Mouse (Mus musculus): ENCODE results near the gene Fam170b.

Gene Fam170b

DNA sequence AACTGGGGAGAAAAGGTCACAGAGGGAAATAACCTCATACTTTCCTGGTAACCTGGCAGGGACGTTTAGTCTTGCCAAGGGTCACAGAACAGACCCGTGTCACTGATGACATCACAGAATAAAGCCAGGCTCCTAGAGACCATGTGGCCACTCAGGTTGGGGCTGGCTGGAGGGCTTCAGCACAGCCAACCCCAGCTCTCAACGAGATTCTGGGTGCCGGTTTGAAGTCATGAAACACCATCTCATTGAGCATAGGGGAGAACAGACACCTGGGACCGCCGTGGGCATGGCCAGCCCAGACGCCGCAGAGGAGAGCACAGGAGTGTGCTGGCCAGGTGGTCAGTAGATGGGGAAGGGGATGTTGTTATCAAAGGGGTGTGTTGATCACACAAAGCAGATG lies at the start of gene Fam170b:
Fam170b (plus strand) TSS at position 116 of the 400 bp plus-strand sequence.
- no peak for DNase-seq

- DNase-seq = peak in 1 of 2 experiments; percentile 11
Measured at GRCm38 (mm10) chr14:32784130-32784747, 49.5 kb upstream of the Fam170b start.

GRCm38 (mm10) chr14:32784748-32785134 lies 49.0 kb upstream of the Fam170b start:
- DNase-seq = no peak

GRCm38 (mm10) chr14:32785556-32786130 lies 48.1 kb upstream of the Fam170b start, which contains the start of gene Tmem273:
Tmem273 (plus strand) TSS chr14:32785963.
- DNase-seq = no peak

DNA sequence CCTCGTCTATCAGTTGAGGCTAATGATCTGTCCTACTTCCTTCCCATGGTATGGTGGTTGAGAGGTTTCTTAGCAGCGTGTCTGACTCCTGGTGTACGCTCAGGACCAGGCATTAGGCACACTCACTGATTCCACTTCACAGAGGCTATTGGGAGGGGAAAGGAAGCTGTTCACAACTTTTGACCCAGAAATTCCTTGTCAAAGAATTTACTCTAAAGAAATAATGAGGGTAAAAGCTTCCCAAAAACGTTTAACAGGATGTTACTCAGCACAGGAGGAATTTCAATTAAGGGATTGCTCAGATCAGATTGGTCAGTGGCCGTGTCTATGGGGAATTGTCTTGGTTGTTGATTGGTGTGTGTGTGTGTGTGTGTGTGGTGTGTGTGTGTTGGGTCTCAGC lies 46.1 kb upstream of the Fam170b start:
- DNase-seq = no peak

DNA sequence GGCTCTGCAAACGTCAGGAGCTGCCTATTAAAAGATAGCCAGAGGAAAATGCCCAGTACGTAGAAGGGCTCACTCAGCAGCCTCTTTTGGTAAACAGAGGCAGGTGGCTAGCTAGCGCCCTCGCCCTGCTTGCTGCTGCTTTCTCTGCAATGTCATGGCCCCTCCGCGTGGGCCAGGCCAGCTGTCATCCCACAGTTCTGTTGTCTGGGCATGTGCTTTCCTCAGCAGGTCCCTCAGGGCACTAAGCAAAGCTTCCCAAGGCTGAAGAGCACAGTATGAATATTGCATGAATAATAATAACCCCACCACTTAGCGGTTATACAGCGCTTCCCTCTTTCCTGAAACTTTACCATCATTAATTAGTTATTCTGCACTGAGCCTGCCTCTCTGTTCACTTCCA lies 37.4 kb upstream of the Fam170b start:
- DNase-seq = no peak

- DNase-seq = no peak
Measured at GRCm38 (mm10) chr14:32797803-32798202, 36.0 kb upstream of the Fam170b start.

DNA sequence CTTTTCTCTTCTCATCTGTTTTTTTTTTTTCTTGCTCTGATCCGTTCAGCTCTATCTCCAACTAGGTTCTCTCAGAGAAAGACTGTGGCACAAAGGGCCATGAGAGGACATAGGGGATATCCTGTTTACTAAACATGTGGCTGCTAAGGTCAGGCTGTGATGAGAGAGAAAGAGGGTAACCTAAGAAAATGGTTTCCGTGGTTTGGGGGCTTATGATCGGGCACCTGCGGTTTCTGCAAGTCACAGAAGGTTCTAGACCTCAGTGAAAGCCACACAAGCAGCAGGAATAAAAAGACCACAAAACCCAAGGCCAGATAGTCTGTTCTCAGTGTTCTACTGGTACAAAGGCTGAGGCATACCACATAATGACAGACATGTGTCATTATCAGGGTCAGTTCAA lies 35.4 kb upstream of the Fam170b start:
- no peak for DNase-seq

DNA sequence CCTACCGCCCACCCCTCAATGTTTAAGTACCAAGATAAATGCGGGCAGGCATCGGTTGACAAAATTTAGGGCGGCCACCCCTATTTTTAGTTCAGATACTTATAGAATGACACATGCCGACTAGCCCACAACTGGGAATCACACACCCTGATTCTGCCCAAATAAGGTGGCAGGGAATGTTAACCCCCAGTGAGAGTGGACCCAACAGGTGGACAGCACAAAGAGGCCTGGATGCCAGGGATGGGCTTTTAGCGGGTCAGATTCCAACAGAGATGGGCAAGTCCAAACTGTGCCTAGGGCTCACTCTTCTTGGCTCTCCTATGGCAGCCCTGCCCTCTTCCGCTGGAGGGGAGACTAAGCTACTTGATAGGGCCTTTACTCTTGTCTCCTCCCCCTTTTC lies 33.7 kb upstream of the Fam170b start:
- DNase-seq = no peak

- no peak for DNase-seq
Measured at GRCm38 (mm10) chr14:32801016-32801661, 32.6 kb upstream of the Fam170b start.

- no peak for DNase-seq
Measured at GRCm38 (mm10) chr14:32801662-32802024, 32.1 kb upstream of the Fam170b start.

GRCm38 (mm10) chr14:32810111-32810510 lies 23.7 kb upstream of the Fam170b start:
- no peak for DNase-seq

GRCm38 (mm10) chr14:32812429-32812828 lies 21.3 kb upstream of the Fam170b start:
- DNase-seq = no peak

DNA sequence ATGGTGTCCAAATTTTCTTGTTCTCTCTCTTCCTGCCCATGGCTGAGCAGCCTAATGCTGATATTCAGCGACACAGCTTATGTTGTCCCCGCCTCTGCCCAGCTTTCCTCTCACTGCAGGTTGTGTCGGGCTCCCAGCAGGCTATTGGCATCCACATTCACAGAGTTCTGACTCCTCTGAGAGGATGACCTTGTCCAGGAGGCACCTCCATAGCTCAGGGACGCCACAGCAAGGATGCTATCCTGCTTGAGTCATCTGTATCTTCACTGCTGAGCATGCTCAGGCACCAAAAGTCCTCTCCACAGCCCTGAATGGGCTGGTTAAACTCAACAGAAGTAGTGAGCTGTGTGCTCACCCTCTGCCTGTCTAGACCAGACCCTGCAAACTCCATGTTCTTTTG lies 18.8 kb upstream of the Fam170b start:
- no peak for DNase-seq

DNA sequence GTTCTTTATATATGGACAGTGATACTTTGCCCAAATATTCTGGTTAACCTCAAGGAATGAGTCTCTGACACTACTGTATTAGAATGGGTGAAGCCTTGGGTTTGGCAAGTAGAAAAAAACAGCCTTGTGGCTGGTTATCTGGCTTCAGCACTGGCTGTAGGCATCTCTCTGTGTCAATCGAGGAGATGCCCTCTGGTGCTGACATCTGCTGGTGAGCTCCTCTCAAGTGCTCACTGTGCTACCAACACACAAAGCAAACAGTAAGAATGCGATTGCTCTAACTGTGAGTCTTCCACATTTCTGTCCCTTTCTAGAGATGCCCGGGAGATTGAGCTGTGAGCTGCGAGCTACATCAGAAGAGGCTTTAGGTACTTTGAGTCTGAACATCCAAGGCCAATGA lies 17.2 kb upstream of the Fam170b start:
- no peak for DNase-seq

DNA sequence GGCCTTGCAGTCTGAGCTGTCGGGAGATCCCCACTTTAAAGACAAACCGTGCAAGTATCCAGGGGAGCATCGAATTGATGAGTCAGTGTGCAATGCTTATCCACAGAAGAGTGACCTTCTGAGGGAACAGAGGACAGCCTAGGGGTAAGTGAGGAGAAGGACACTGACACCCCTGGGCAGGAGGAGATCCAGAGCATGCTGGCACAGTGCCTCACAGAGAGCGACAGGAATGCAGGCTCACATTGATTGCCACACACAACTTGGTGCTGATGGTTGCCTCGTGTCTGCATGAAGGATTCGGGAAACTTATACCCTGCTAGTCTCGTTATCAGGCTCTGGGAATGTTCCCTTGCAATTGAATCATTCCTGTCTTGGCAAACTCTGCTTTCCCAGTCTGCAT lies 16.5 kb upstream of the Fam170b start:
- no peak for DNase-seq

GRCm38 (mm10) chr14:32819297-32819696 lies 14.5 kb upstream of the Fam170b start:
- no peak for DNase-seq

DNA sequence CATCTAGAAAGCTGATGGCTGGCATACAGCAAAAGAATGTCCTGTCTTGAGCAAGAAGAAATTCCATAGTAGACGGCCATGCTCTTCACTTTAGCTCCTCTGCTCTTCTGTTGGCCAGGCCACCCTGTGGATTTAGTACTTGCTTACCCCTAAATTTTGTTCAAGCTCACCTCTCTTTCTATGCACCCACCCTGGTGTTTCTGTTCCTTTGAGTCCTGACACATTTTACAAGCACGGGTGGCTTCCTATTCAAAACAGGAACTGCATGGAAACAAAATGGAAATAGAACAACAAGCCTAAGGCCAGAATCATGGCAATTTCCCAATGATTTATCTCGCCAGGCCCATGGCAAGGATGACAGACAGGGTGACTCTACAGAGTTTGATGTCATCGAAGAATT lies 10.9 kb upstream of the Fam170b start:
- DNase-seq = no peak

DNA sequence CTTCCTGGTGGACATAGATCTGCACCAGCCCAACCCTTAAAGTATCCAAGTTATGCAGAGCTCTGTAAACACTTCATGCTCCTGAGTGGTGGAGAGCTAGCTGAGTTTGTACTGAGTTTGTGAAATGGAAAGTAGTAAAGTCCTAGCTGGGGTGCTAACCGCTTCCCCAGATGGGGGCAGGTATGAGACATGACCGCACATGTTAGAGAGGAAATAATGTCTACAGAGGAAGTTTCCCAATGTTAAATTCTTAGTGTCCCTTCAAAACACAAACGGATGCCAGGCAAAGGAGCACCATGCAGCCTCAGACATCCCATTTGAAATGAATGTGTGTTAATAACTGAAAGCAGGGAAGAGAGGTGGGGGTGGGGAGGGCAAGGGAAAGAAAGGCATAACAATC lies 9.9 kb upstream of the Fam170b start:
- DNase-seq = no peak

DNA sequence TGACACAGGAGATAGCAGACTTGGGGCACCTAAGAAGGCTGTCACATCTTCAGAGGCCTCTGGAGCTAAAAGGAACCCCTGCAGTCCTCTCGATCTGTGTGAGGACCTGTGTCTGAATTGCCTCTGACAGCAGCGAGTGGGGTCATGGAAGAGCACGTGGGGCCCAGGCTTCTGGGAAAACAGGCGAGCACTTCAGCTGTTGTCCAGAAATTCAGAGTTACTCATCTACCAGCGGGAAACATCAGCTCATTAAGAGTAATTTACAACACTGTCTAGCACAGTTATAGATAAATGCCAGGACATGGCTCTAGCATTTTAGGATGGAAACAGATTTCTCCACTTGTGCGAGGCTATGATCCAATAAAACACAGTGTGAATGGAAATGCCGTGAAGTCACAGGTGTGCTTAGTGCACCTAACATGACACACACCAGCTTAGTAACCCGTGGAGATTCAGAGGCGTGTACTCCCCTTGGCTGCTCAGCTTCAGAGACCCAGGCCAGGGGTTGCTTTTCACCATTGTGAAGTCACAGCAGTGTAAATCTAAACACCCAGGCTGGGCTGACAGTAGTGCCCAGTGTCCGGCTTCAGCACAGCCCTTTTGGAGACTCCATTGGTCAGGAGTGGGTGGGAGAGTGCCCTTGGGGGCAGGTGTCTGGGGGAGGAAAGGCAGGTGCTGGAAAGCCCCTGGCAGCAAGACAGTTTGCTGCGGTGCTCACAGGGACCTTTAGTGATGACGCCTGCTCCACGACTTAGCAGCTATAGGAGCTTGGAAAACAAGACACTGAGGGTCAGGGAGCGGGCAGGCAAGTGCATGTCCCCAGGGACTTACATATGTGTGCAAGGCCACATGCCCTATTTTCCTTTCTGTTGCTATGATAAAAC lies 9.3 kb upstream of the Fam170b start:
- no peak for DNase-seq

DNA sequence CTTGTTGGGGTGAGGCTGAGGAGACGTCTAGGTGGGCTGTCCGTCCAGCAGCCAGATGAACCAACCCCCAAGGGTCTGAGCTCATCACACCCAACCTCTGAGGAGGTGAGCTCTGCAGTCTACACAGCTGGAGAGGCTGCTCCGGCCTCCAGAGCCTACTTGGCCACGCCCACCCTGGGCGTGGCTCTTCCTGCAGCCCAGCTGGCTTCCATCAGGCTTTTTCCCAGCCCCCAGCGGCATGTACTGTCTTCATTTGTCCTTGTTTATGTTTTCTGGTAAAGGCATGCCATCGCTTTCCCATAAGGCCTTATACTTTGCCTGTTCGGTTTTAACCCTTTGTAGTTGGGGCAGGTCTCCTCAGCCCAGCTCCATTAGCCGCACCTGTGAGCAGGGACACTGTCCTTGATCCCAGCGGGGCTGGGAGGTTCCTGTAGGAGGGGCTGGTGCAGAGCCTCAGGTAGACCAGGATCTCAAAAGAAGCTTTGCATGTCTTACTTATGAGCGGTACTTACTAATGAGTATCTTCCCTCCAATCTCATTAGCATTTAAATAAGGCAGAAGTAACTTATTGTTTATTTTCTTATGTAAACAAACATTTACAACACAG lies 8.2 kb upstream of the Fam170b start:
- no peak for DNase-seq

- no peak for DNase-seq
Measured at GRCm38 (mm10) chr14:32827165-32827564, 6.6 kb upstream of the Fam170b start.

Data from spleen, adult 18-20 months (tissue).